Mouse (Mus musculus) G1E-ER4 (cell line): ENCODE data around the gene 2310061I04Rik. TPM values are rescaled to one million over a fixed set of nuclear protein-coding genes. Genes with fewer than 3 reads are reported as not detected.

Experiments used
- GATA1 ChIP-seq: IDR thresholded peaks from one replicate; pipeline ENCODE4 v1.8.0; 2012; ENCODE audit warnings: low read length, inconsistent platforms
- polyA plus RNA-seq: library from polyadenylated mRNA; stranded (reverse); fragments of >175 nt; gene quantifications from 2 replicates; pipeline ENCODE4 v1.2.3, GENCODE M21; 2012

The 2310061I04Rik gene
- polyA plus RNA-seq, 1 experiment, result 224 TPM

GRCm38 (mm10) chr17:35918276-35919059, 21.2 kb upstream of the 2310061I04Rik start:
- no peak for TF ChIP-seq GATA1

GRCm38 (mm10) chr17:35917463-35918251, 20.4 kb upstream of the 2310061I04Rik start:
- TF ChIP-seq GATA1, result no peak

- TF ChIP-seq GATA1, result no peak
Observed at GRCm38 (mm10) chr17:35917143-35917462, 19.9 kb upstream of the 2310061I04Rik start.

- no peak for TF ChIP-seq GATA1
Observed at GRCm38 (mm10) chr17:35916297-35917142, 19.3 kb upstream of the 2310061I04Rik start, which contains the start of the genes Mrps18b and Ppp1r10. Gene Mrps18b (minus strand): TSS chr17:35916389. Gene Ppp1r10 (plus strand): TSS chr17:35916434.

- TF ChIP-seq GATA1, result no peak
Observed at GRCm38 (mm10) chr17:35915538-35916296, 18.5 kb upstream of the 2310061I04Rik start.

GRCm38 (mm10) chr17:35914975-35915374, 17.7 kb upstream of the 2310061I04Rik start:
- TF ChIP-seq GATA1, result no peak

- no peak for TF ChIP-seq GATA1
Observed at GRCm38 (mm10) chr17:35909919-35910369, 12.7 kb upstream of the 2310061I04Rik start, which contains the start of gene Atat1. Gene Atat1 (minus strand): TSS chr17:35910075.

- no peak for TF ChIP-seq GATA1
Observed at GRCm38 (mm10) chr17:35909186-35909918, 12.1 kb upstream of the 2310061I04Rik start.

- TF ChIP-seq GATA1, result no peak
Observed at GRCm38 (mm10) chr17:35907609-35908008, 10.4 kb upstream of the 2310061I04Rik start.

GRCm38 (mm10) chr17:35905587-35905986, 8.4 kb upstream of the 2310061I04Rik start:
- TF ChIP-seq GATA1, result no peak

- TF ChIP-seq GATA1, result no peak
Observed at GRCm38 (mm10) chr17:35903992-35904355, 6.7 kb upstream of the 2310061I04Rik start.

- TF ChIP-seq GATA1, result no peak
Observed at GRCm38 (mm10) chr17:35903343-35903991, 6.2 kb upstream of the 2310061I04Rik start.

- no peak for TF ChIP-seq GATA1
Observed at GRCm38 (mm10) chr17:35900636-35901035, 3.4 kb upstream of the 2310061I04Rik start.
